ENCODE assay signal across 8 mouse cellular contexts in genomic region chr7:24400082-24400452, GRCm38 (mm10). TPM values are rescaled to one million over a fixed set of nuclear protein-coding genes. Genes with fewer than 3 reads are reported as not detected.
A peak's percentile ranks its signal among the peaks of the same experiment; 100 is the strongest.
DNase-seq lines count a peak whose midpoint lies in the region; ATAC-seq and TF ChIP-seq lines count a peak whose summit lies in the region.
"Had no signal": no experiment of that assay in that cellular context is flagged by ENCODE, and none has a peak within 500 bp of the region (broad histone marks: within the 10 kb centered on the region; RNA-seq: fewer than 3 reads in every experiment).

No protein-coding gene starts in this region.

- H3K4me2 ChIP-seq in embryonic facial prominence, embryonic 15.5 days (replicated peaks) = peak overlapping the region; percentile 60
- peak overlapping the region; percentile 71 for H3K4me2 ChIP-seq in intestine, embryonic 16.5 days (ENCODE audit: low read depth, low read length)
- peak overlapping the region; percentile 48 for H3K4me2 ChIP-seq in neural tube, embryonic 14.5 days (ENCODE audit: low read depth, low read length)

- WGBS in lung, adult 2 months = 8% methylated on average over 3 of the region's 3 CpGs
- WGBS in embryonic facial prominence, embryonic 15.5 days = 13% methylated on average over 3 of the region's 3 CpGs
- 18% methylated on average over 3 of the region's 3 CpGs for WGBS in intestine, embryonic 16.5 days
- WGBS in neural tube, embryonic 14.5 days = 19% methylated on average over 3 of the region's 3 CpGs

- TF ChIP-seq CTCF in lung, adult 2 months (IDR thresholded peaks at IDR 0.05; ENCODE audit: insufficient read depth, low read length) = no peak

- no peak for DNase-seq in lung, adult 2 months
- DNase-seq in lung, postnatal 14 days = no peak
- no peak for DNase-seq in right cerebral cortex, adult 18-20 months
- DNase-seq in thymus, postnatal 25 days = no peak

- TF ChIP-seq POLR2A in lung, adult 2 months (IDR thresholded peaks at IDR 0.05; ENCODE audit: borderline replicate concordance, extremely low read depth, low read depth, low read length) = no peak

- H3K4me1 ChIP-seq in lung, adult 2 months (ENCODE audit: control insufficient read depth, insufficient read depth, low read length) = no peaks in the 10 kb centered on the region
- H3K4me1 ChIP-seq in embryonic facial prominence, embryonic 15.5 days = peaks cover 12% of the 10 kb centered on the region; the same call in 1 of the 2 replicates
- H3K4me1 ChIP-seq in intestine, embryonic 16.5 days (ENCODE audit: control insufficient read depth, insufficient read depth, low read length) = peaks cover 5% of the 10 kb centered on the region; the same call in 1 of the 2 replicates
- no peaks in the 10 kb centered on the region for H3K4me1 ChIP-seq in neural tube, embryonic 14.5 days (ENCODE audit: control insufficient read depth, insufficient read depth, low read length)

- H3K36me3 ChIP-seq in embryonic facial prominence, embryonic 15.5 days = peaks cover 26% of the 10 kb centered on the region
- H3K36me3 ChIP-seq in intestine, embryonic 16.5 days (ENCODE audit: control insufficient read depth, insufficient read depth, low read length) = 0 out of 2 replicates have a peak, but pooled peaks cover 3% of the 10 kb centered on the region
- no peaks in the 10 kb centered on the region for H3K36me3 ChIP-seq in neural tube, embryonic 14.5 days (ENCODE audit: control insufficient read depth, insufficient read depth, low read length)

- no peaks in the 10 kb centered on the region for H3K27me3 ChIP-seq in embryonic facial prominence, embryonic 15.5 days
- H3K27me3 ChIP-seq in intestine, embryonic 16.5 days (replicated peaks; ENCODE audit: control insufficient read depth, insufficient read depth, low read length) = no peaks in the 10 kb centered on the region
- no peaks in the 10 kb centered on the region for H3K27me3 ChIP-seq in neural tube, embryonic 14.5 days (ENCODE audit: control insufficient read depth, insufficient read depth, low read length)

- no peaks in the 10 kb centered on the region for H3K9me3 ChIP-seq in embryonic facial prominence, embryonic 15.5 days (replicated peaks)
- peaks cover 3% of the 10 kb centered on the region; the same call in 1 of the 2 replicates for H3K9me3 ChIP-seq in intestine, embryonic 16.5 days (ENCODE audit: control insufficient read depth, low read length)
- no peaks in the 10 kb centered on the region for H3K9me3 ChIP-seq in neural tube, embryonic 14.5 days (ENCODE audit: control insufficient read depth, low read length)

- H3K27ac ChIP-seq in embryonic facial prominence, embryonic 15.5 days (replicated peaks) = peak overlapping the region; percentile 97
- peak overlapping the region; percentile 99 for H3K27ac ChIP-seq in intestine, embryonic 16.5 days (ENCODE audit: low read length)
- H3K27ac ChIP-seq in neural tube, embryonic 14.5 days (ENCODE audit: low read depth, low read length) = peak overlapping the region; percentile 93

- H3K9ac ChIP-seq in embryonic facial prominence, embryonic 15.5 days = peak overlapping the region; percentile 58
- peak overlapping the region; percentile 82 for H3K9ac ChIP-seq in intestine, embryonic 16.5 days (ENCODE audit: low read depth, low read length)
- peak overlapping the region; percentile 55; the same call in 1 of the 2 replicates for H3K9ac ChIP-seq in neural tube, embryonic 14.5 days (replicated peaks; ENCODE audit: low read depth, low read length)

- no peak for ATAC-seq in embryonic facial prominence, embryonic 15.5 days (ENCODE audit: insufficient number of reproducible peaks, low FRiP score, low TSS enrichment, low read depth)
- no peak; the same call in none of the 2 replicates for ATAC-seq in intestine, embryonic 16.5 days
- peak; percentile 22; the same call in 1 of the 2 replicates for ATAC-seq in neural tube, embryonic 14.5 days (ENCODE audit: low read depth)

- H3K4me3 ChIP-seq in lung, adult 2 months (replicated peaks; ENCODE audit: extremely low read depth, low read depth, low read length) = peak overlapping the region; percentile 83
- peak overlapping the region; percentile 69 for H3K4me3 ChIP-seq in embryonic facial prominence, embryonic 15.5 days (replicated peaks)
- H3K4me3 ChIP-seq in intestine, embryonic 16.5 days (ENCODE audit: low read length) = peak overlapping the region; percentile 67
- H3K4me3 ChIP-seq in neural tube, embryonic 14.5 days (ENCODE audit: low read depth, low read length) = peak overlapping the region; percentile 50

RNA-seq across cellular contexts. Expression of gene Smg9, which starts 0.6 kb away (rescaled TPM):
- 35.8 and 58.4 TPM in 2 replicates for polyA plus RNA-seq in lung, adult 2 months (2012; rRNA removed)
- polyA plus RNA-seq in embryonic facial prominence, embryonic 15.5 days (2015; fragmentation: Nextera tagmentation; extraction: Ambion mirVana) = 24.8 and 27.6 TPM in 2 replicates
- polyA plus RNA-seq in intestine, embryonic 16.5 days (2015; fragmentation: Nextera tagmentation; extraction: Ambion mirVana) = 20.4 and 22.0 TPM in 2 replicates
- polyA plus RNA-seq in neural tube, embryonic 14.5 days (2014; fragmentation: Nextera tagmentation; extraction: Ambion mirVana) = 32.9 and 34.9 TPM in 2 replicates

RNA-seq across cellular contexts. Expression of gene Kcnn4, which starts 30.0 kb away (rescaled TPM):
- 9.0 and 11.3 TPM in 2 replicates for polyA plus RNA-seq in lung, adult 2 months (2012; rRNA removed)
- 3.1 and 4.0 TPM in 2 replicates for polyA plus RNA-seq in embryonic facial prominence, embryonic 15.5 days (2015; fragmentation: Nextera tagmentation; extraction: Ambion mirVana)
- polyA plus RNA-seq in intestine, embryonic 16.5 days (2015; fragmentation: Nextera tagmentation; extraction: Ambion mirVana) = 2.5 and 4.3 TPM in 2 replicates
- polyA plus RNA-seq in neural tube, embryonic 14.5 days (2014; fragmentation: Nextera tagmentation; extraction: Ambion mirVana) = 2.0 and 2.1 TPM in 2 replicates

RNA-seq across cellular contexts. Expression of gene Lypd5, which starts 51.1 kb away (rescaled TPM):
- polyA plus RNA-seq in lung, adult 2 months (2012; rRNA removed) = 32.1 TPM in 1 of 2 replicates, not detected in the other
- polyA plus RNA-seq in embryonic facial prominence, embryonic 15.5 days (2015; fragmentation: Nextera tagmentation; extraction: Ambion mirVana) = 30.8 and 40.2 TPM in 2 replicates
- 0.10 TPM in 1 of 2 replicates, not detected in the other for polyA plus RNA-seq in intestine, embryonic 16.5 days (2015; fragmentation: Nextera tagmentation; extraction: Ambion mirVana)
- not detected in 2 replicates for polyA plus RNA-seq in neural tube, embryonic 14.5 days (2014; fragmentation: Nextera tagmentation; extraction: Ambion mirVana)
- polyA plus RNA-seq: urinary bladder, adult 2 months had no signal

RNA-seq across cellular contexts. Expression of gene Irgc1, which starts 52.0 kb away (rescaled TPM):
- 0.69 and 3.8 TPM in 2 replicates for polyA plus RNA-seq in lung, adult 2 months (2012; rRNA removed)
- 0.21 TPM in 1 of 2 replicates, not detected in the other for polyA plus RNA-seq in embryonic facial prominence, embryonic 15.5 days (2015; fragmentation: Nextera tagmentation; extraction: Ambion mirVana)
- 0.07 TPM in 1 of 2 replicates, not detected in the other for polyA plus RNA-seq in intestine, embryonic 16.5 days (2015; fragmentation: Nextera tagmentation; extraction: Ambion mirVana)
- polyA plus RNA-seq in neural tube, embryonic 14.5 days (2014; fragmentation: Nextera tagmentation; extraction: Ambion mirVana) = not detected in 2 replicates
